Mouse (Mus musculus) small intestine, adult 2 months (tissue): ENCODE data around the gene Igtp. TPM values are rescaled to one million over a fixed set of nuclear protein-coding genes. Genes with fewer than 3 reads are reported as not detected.
"Not testable (repeated sequence)": the region's sequence is repeated elsewhere in the genome, so short reads cannot be mapped to it uniquely, and the experiment has no call there.

ENCODE experiments used
- H3K27ac ChIP-seq: fragments of 200-500 bp; 2 replicates; pipeline ENCODE4 v1.5.1; 2012; ENCODE audit warnings: low read depth, low read length, control low read depth, inconsistent platforms; ENCODE audit not compliant: insufficient read depth
- H3K27me3 ChIP-seq: fragments of 200-500 bp; 2 replicates; pipeline ENCODE4 v1.6.1; 2012; ENCODE audit warnings: mild to moderate bottlenecking, moderate library complexity, low read length, inconsistent platforms; ENCODE audit not compliant: control insufficient read depth, insufficient read depth
- H3K36me3 ChIP-seq: fragments of 200-500 bp; 2 replicates; pipeline ENCODE4 v1.6.1; 2012; ENCODE audit warnings: mild to moderate bottlenecking, low read length, control low read depth, inconsistent platforms; ENCODE audit not compliant: control insufficient read depth, insufficient read depth
- H3K4me1 ChIP-seq: fragments of 200-500 bp; 2 replicates; pipeline ENCODE4 v1.6.1; 2012; ENCODE audit warnings: low read length, inconsistent platforms, mixed read lengths; ENCODE audit not compliant: control insufficient read depth, insufficient read depth, insufficient read length
- H3K4me3 ChIP-seq: fragments of 200-500 bp; 2 replicates; pipeline ENCODE4 v1.5.1; 2012; ENCODE audit warnings: low read depth, mild to moderate bottlenecking, control low read depth, inconsistent platforms, low read length, moderate library complexity
- CTCF ChIP-seq: fragments of 200-500 bp; IDR thresholded peaks from 2 replicates; pipeline ENCODE4 v1.5.1; 2012; ENCODE audit warnings: low read depth, mild to moderate bottlenecking, control low read depth, inconsistent platforms, low read length, moderate library complexity, mixed read lengths; ENCODE audit not compliant: insufficient replicate concordance, insufficient read length; ENCODE audit errors: extremely low read depth
- POLR2A ChIP-seq: fragments of 200-500 bp; IDR thresholded peaks from 2 replicates; pipeline ENCODE4 v1.6.1; 2012; ENCODE audit warnings: low read depth, mild to moderate bottlenecking, control low read depth, inconsistent platforms, low read length, moderate library complexity
- WGBS: fragments of 180-500 bp; shearing (Covaris S2); methylation state at CpG from one replicate; pipeline ENCODE4 v1.1.7; 2018; 5-methylcytosine and 5-hydroxymethylcytosine counted together
- polyA plus RNA-seq: library from polyadenylated mRNA; depleted of rRNA; stranded (reverse); fragments of >200 nt; gene quantifications from 2 replicates; pipeline ENCODE4 v1.2.3, GENCODE M21; 2012; rRNA removed

Igtp gene
- 10.8 and 27.7 TPM in 2 replicates for polyA plus RNA-seq

DNA sequence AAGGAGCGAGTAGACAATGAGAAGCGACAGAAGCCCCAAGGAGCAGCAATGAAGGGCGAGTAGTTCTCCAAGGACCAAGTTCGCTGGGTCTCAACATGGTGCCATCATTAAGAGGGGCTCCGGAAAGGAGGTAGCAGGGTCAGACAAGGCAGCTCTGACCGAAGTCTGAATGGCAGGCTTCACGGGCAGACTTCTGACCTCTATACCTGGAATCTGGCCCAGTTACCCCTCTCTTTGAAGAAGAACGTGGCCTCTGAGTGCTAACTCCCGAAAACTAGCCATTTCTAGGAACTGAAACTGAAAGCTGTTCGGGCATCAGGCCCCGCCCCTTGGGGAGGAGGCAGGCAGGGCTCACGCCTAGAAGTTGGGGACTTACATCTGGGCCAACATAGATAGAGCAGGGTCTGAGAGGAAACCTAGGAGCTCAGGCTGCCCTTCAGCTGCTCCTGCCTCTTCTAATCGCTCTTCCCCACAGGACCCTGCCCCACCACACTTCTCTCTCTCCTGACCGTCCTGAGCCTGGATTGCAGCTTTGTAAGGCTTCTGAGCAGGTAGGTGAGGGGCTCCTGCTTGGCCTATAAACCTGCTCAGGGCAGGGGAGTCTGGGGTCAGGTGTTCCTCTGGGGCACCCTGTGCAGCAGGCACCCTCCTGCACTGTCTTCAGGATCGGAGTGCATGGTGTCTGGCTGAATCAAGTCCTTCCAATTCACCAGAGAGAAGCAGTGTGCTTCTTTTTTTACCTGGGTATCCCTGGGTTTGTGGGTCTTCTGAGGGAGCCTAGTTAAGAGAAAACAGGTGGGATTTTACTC is at the start of gene Igtp, which contains the start of gene Irgm2:
Gene Igtp, plus strand, starts transcription at position 328 of the 809 bp plus-strand sequence.
Gene Irgm2, plus strand, starts transcription at position 390 of the 809 bp plus-strand sequence.
- peak within 1 kb of the TSS; percentile 70 for H3K4me3 ChIP-seq
- 1% methylated on average over 14 of the region's 15 CpGs for WGBS
- TF ChIP-seq POLR2A, result peak; percentile 59
- peaks cover 12% of the 10 kb centered on the region for H3K36me3 ChIP-seq
- H3K27me3 ChIP-seq, H3K4me1 ChIP-seq: not testable (repeated sequence)
- H3K27ac ChIP-seq, result peak within 1 kb of the TSS; percentile 84

DNA sequence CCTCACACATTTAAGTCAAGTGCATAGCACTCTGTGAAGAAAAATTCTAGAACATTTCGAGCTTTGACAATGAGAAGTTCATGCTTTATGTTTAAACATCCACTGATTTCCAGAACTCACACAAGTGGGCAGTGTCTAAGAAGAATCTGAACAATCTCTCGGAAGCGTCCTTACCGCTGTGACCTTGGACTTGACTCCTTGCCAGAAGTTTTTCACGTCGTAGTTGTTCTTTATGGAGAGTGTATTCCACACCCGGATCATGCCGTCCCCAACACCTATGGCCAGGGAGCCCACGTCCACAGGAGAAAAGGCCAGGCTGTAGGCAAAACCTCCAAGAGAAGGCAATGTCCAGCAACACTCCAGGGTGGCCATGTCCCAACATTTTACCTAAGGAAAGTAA is 43.9 kb upstream of the Igtp start:
- 74% methylated on average over 9 of the region's 9 CpGs for whole genome bisulfite sequencing
- Histone ChIP-seq H3K36me3 (peaks cover 47% of the 10 kb centered on the region), H3K4me1 (no peaks in the 10 kb centered on the region), H3K4me3 (no peak overlapping the region), H3K27ac (no peak overlapping the region), H3K27me3 (no peaks in the 10 kb centered on the region)
- TF ChIP-seq CTCF (no peak), POLR2A (no peak)

DNA sequence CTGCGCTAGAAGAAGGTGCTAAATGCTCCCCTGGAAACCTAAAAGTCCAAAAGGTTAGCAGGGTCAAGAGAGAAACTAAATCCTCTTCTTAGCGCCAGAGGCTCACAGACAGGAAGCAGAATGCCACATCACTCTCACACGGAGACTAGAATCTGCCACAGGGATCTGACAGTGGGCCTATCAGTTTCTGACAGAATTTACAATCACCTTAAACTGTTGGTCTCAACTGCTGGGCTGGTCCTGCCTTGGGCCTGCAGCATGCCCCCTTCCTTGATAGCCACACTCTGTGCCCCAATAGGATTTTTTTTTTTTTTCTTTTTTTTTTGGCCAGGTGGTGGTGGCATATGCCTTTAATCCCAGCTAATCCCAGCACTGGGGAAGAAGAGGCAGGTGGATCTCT is 42.5 kb upstream of the Igtp start:
- no peaks in the 10 kb centered on the region for H3K27me3 ChIP-seq
- peaks cover 47% of the 10 kb centered on the region for H3K36me3 ChIP-seq
- 84% methylated on average over 3 of the region's 3 CpGs for WGBS
- no peak overlapping the region for H3K4me3 ChIP-seq
- H3K27ac ChIP-seq, result no peak overlapping the region
- no peak for TF ChIP-seq CTCF
- TF ChIP-seq POLR2A, result no peak
- no peaks in the 10 kb centered on the region for H3K4me1 ChIP-seq

DNA sequence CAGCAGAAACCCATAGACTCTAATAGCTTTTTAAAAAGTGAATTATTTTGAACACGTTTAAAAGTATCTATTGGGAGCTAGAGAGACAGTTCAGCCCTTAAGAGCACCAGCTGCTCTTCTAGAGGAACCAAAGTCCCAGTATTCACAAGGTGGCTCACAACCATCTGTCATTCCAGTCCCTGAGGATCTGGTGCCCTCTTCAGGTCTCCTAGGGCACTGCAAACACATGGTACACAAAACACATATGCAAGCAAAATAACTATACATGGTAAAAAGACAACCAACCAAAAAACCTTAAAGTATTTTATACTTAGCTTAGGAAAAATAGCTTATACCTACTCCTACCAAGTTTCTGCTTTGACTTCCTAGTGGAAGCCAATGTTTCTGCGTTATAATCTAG is 34.3 kb upstream of the Igtp start:
- 95% methylated on average over 2 of the region's 2 CpGs for WGBS
- TF ChIP-seq CTCF (no peak), POLR2A (no peak)
- Histone ChIP-seq H3K4me1 (no peaks in the 10 kb centered on the region; the same call in 1 of the 2 replicates), H3K36me3 (peaks cover 26% of the 10 kb centered on the region), H3K27ac (no peak overlapping the region), H3K4me3 (no peak overlapping the region), H3K27me3 (no peaks in the 10 kb centered on the region)

DNA sequence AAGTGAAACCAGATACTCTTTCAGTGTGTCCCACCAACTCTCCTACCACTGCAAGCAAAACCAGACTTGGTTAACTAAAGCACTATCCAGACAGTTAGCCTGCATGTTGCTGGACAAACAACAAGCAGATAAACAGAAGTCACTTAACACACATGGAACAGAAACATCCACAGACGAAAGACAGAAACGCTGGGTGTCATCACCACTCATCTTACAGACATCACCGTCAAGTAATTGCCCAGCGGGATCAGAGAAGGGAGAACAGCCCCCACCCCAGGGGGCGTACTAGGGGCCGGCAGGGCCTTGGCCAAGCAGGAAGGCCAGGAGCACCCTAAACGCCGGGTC is 31.6 kb upstream of the Igtp start:
- Histone ChIP-seq H3K27me3 (no peaks in the 10 kb centered on the region), H3K27ac (no peak overlapping the region), H3K4me1 (peaks cover 2% of the 10 kb centered on the region; the same call in 1 of the 2 replicates), H3K36me3 (peaks cover 13% of the 10 kb centered on the region), H3K4me3 (peak overlapping the region; percentile 99)
- TF ChIP-seq CTCF (no peak), POLR2A (no peak)
- 0% methylated on average over 8 of the region's 8 CpGs for WGBS

DNA sequence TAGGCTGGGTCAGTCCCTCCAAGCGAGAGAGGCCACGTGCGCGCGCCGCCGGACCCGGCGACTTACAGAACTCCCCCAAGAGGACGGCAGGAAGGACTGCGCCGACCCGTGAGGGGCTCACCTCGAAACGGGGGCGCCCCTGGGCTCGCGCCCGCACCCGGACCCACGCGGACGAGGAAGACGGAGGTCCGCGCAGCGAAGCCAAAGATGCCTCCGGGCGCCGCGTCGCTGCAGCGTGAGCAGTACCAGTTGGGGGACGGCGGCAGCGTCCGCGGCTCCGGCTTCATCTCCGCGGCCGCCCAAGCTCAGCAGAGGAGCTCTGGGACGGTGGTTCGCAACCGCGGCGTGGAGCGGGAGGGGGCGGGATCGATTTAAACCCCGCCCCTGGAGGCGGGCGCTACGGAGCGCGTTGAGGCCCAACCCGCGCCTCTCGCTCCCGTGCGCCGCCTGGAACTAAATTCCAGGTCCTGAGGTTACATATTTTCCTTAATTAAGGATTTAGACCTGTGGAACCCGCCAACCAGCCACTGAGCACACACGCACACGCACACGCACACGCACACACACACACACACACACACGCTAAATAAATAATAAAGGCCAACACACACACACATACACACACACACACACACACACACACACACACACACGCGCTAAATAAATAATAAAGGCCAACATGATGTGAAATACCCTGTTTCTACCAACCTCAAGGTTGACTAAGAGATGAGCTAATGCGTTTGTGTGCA is 31.0 kb upstream of the Igtp start, which contains the start of gene Gemin5:
Gene Gemin5, minus strand, starts transcription at position 373 of the 749 bp plus-strand sequence.
- under 1% methylated on average over 71 of the region's 71 CpGs for WGBS
- H3K27ac ChIP-seq, result no peak within 1 kb of the TSS
- no peaks in the 10 kb centered on the region for H3K27me3 ChIP-seq
- peaks cover 2% of the 10 kb centered on the region; the same call in 1 of the 2 replicates for H3K4me1 ChIP-seq
- H3K4me3 ChIP-seq, result peak within 1 kb of the TSS; percentile 99
- peaks cover 10% of the 10 kb centered on the region for H3K36me3 ChIP-seq
- TF ChIP-seq CTCF (no peak), POLR2A (peak; percentile 37; the same call in 1 of the 2 replicates)

DNA sequence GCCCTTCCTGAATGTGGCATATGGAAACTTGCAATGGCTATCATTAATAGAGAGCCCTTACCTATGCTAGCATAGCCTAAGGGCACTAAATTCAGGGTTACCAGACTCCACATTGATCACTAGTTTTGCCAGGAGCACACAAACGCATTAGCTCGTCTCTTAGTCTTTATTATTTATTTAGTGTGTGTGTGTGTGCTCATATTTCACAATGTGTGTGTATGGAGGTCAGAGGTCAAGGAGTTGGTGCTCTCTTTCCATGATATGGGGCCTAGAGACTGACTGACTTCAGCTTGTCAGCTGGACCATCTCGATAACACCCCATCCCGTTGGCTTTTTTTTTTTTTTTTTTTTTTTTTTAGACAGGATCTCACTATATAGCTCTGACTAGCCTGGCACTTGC is 29.7 kb upstream of the Igtp start:
- no peaks in the 10 kb centered on the region for H3K27me3 ChIP-seq
- TF ChIP-seq POLR2A (no peak), CTCF (no peak)
- no peak overlapping the region for H3K4me3 ChIP-seq
- peaks cover 2% of the 10 kb centered on the region for H3K4me1 ChIP-seq
- 63% methylated on average over 4 of the region's 4 CpGs for WGBS
- H3K36me3 ChIP-seq, result peaks cover 9% of the 10 kb centered on the region; the same call in 1 of the 2 replicates
- H3K27ac ChIP-seq, result no peak overlapping the region
